Mouse (Mus musculus) gastrocnemius, adult 2 months (tissue): ENCODE data around the gene Gpc1. TPM values are rescaled to one million over a fixed set of nuclear protein-coding genes. Genes with fewer than 3 reads are reported as not detected.

Experiments used
- DNase-seq: peaks from one replicate; pipeline ENCODE4 v3.0.0; 2022
- H3K27ac ChIP-seq: fragments of 200-600 bp; 2 replicates; pipeline ENCODE4 v1.8.1; 2022; ENCODE audit warnings: mild to moderate bottlenecking
- H3K4me3 ChIP-seq: fragments of 200-600 bp; 2 replicates; pipeline ENCODE4 v1.8.1; 2022; ENCODE audit warnings: mild to moderate bottlenecking, moderate library complexity
- CTCF ChIP-seq: fragments of 200-600 bp; IDR thresholded peaks from 2 replicates; pipeline ENCODE4 v1.8.1; 2022; ENCODE audit warnings: antibody characterized with exemption, mild to moderate bottlenecking, moderate library complexity
- intact Hi-C: fragments of 180-260 bp; cut with DNase I; formaldehyde crosslinking; loops from one replicate; pipeline ENCODE4 v1.15.1; 2025
- total RNA-seq, 2 experiments: library from RNA; stranded (reverse); gene quantifications; 2 replicates each; pipeline ENCODE4 v1.2.3; 2021

Gene Gpc1
- total RNA-seq, 2 experiments from 2014 or later, result 214 to 256 TPM

DNA sequence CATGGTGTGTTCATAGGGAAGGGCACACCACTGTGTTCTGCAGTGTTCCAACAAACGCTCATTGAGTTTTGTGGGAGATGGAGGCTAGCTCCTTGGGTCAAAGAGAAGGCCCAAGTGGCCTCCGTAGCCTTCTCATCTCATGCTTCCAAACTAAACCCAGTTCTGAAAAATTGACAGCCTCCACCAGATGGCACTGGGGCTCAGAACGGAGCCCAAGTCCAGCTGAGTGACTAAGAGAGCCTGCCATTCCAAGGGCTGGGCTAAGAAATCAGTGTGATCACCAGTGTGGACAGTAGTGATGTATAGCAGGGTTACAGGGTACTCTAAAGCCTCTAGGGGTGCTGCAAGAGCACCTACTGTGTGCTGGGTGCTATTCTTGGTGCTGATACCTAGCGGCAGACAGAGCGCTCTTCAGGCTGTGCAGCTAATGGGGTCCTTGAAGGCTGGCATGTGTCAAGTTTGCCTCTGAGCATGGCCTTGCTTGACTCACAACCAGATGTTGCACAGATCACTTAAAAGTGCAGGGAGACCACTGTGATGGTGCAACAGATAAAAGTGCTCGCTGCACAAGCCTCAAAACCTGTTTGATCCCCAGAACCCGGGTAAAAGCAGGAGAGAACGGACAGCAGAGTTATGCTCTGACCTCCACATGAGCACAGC is 8.9 kb downstream of the Gpc1 start:
- DNase-seq, result peak; percentile 38
- intact Hi-C loops, result loop anchor here (5.0 kb wide), 1 partner anchor 52 kb away; no protein-coding TSS in a partner anchor
- peak; percentile 51 for TF ChIP-seq CTCF
- H3K27ac ChIP-seq, result peak overlapping the region; percentile 99
- H3K4me3 ChIP-seq, result no peak overlapping the region

DNA sequence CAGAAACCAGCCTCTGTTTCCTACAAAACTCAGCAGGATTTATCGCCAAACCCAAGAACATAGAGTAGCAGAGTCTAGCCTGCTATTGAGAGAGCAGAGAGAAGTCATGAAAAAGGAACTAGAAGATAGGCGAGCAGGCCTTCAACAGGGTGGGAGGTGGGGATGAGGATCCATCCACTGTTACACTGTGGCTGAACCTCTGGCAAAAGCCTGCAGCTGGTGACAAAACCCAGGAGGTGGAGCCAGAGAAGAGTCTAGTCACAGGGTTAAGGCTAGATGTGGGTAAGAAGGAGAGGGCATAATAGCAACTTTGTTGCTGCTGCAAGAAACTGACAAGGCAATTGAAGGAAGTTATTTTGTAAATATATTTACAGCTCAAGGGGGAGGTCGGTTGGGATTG is 10.0 kb downstream of the Gpc1 start:
- no peak overlapping the region for H3K4me3 ChIP-seq
- no peak overlapping the region; the same call in 1 of the 2 replicates for H3K27ac ChIP-seq
- intact Hi-C loops, result loop anchor here (5.0 kb wide), 1 partner anchor 51 kb away; no protein-coding TSS in a partner anchor
- no peak for DNase-seq
- TF ChIP-seq CTCF, result no peak

GRCm38 (mm10) chr1:92845889-92846288 is 14.4 kb downstream of the Gpc1 start:
- Histone ChIP-seq H3K4me3 (no peak overlapping the region), H3K27ac (peak overlapping the region; percentile 25)
- no peak for TF ChIP-seq CTCF
- no peak for DNase-seq
- intact Hi-C loops, result no loop called here

- TF ChIP-seq CTCF, result no peak
- no peak for DNase-seq
- intact Hi-C loops, result no loop called here
- Histone ChIP-seq H3K27ac (no peak overlapping the region), H3K4me3 (no peak overlapping the region)
Observed at GRCm38 (mm10) chr1:92847873-92848839, 16.7 kb downstream of the Gpc1 start.

DNA sequence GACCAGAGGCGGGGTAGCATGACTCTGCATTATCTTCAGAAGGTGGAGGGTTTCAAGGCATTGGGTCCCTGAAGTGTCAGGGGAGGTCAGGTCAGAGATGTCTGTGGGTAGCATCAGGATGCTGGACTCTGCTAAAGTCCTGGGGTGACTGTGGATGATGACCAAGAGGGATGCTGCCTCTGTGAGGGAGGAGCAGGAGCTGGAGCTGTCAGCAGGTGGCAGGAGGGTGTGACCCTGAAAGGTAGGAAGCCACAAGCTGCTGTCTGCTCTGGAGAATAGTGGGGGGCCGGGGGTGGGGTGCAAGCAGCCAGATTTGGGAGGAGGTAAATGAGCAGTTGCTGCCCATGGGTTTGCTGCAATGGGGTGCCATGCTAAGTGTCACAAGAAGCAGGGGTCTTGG is 18.0 kb downstream of the Gpc1 start:
- no peak for TF ChIP-seq CTCF
- intact Hi-C loops, result no loop called here
- no peak for DNase-seq
- H3K4me3 ChIP-seq, result 0 out of 2 replicates have a peak overlapping the region, but pooled peaks have one; percentile 3
- peak overlapping the region; percentile 12; the same call in 1 of the 2 replicates for H3K27ac ChIP-seq

- peak; percentile 45 for DNase-seq
- intact Hi-C loops, result no loop called here
Observed at GRCm38 (mm10) chr1:92849938-92850574, 18.6 kb downstream of the Gpc1 start.

GRCm38 (mm10) chr1:92852450-92852849 is 21.0 kb downstream of the Gpc1 start:
- intact Hi-C loops, result no loop called here
- H3K4me3 ChIP-seq, result no peak overlapping the region
- TF ChIP-seq CTCF, result no peak
- peak overlapping the region; percentile 5; the same call in 1 of the 2 replicates for H3K27ac ChIP-seq
- no peak for DNase-seq

More at GRCm38 (mm10) chr1:92849938-92850574, 18.6 kb downstream of the Gpc1 start:
- Histone ChIP-seq H3K27ac (peak overlapping the region; percentile 16; the same call in 1 of the 2 replicates), H3K4me3 (0 out of 2 replicates have a peak overlapping the region, but pooled peaks have one; percentile 3)
- TF ChIP-seq CTCF, result no peak

DNA sequence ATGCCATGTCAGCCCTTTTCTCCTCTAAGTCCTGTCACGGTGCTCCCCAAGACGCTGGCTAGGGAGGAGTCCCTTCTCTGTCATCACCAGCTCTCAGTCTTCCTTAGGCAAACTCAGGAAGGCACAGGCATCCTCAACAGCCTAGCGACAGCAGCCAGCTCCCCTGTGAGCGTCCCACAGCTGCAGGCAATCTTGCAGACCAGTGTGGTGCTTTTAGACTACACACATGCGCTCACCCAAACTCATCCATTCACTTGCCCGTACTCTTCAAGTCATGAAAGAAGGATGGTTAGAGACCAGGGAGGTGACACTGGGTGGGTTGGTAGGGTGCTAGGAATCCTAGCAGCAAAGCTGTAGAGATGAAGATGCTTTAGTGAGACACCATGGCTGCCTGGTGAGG is 30.1 kb downstream of the Gpc1 start:
- intact Hi-C loops, result no loop called here
- no peak for TF ChIP-seq CTCF
- DNase-seq, result no peak
- H3K27ac ChIP-seq, result peak overlapping the region; percentile 69; the same call in 1 of the 2 replicates
- H3K4me3 ChIP-seq, result no peak overlapping the region

DNA sequence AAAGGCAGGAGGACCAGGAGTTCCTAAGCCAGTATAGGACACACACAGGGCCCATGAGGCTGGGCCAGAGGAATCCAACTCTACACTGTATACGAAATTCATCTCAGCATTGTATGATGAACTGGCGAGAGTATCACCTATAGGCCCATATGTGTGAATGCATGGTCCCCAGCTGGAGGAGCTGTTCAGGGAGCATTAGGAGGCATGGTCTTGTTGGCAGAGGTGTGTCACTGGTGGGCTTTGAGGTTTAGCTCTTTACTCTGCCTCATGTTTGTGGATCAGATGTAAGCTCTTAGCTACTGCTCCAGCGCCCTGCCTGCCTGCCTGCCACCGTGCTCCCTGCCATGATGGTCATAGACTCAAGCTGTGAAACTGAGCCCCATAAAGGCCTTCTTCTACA is 31.8 kb downstream of the Gpc1 start:
- DNase-seq, result no peak
- no peak for TF ChIP-seq CTCF
- Histone ChIP-seq H3K4me3 (no peak overlapping the region), H3K27ac (no peak overlapping the region)
- intact Hi-C loops, result no loop called here

GRCm38 (mm10) chr1:92866170-92866569 is 34.7 kb downstream of the Gpc1 start:
- Histone ChIP-seq H3K27ac (no peak overlapping the region), H3K4me3 (no peak overlapping the region)
- no peak for TF ChIP-seq CTCF
- DNase-seq, result no peak
- intact Hi-C loops, result no loop called here

DNA sequence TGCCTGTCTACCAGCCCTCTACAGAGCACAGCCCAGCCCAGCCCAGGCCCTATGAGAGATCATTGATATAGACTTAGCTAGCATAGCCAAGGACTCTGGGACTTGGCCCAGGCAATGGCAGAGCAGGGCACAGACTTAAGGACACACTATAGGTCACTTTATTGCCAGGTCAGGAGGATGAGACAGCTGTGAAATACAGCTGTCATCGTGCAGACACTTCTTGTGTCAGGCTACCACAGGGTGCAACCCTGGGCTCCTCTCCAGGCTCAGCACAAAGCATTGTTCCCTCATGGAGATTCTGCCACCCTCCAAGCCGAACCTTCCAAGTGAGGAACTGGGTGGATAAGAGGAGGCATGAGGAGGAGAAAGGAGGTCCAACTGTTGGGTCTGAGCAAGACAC is 38.5 kb downstream of the Gpc1 start:
- DNase-seq, result no peak
- intact Hi-C loops, result no loop called here
- no peak for TF ChIP-seq CTCF
- Histone ChIP-seq H3K27ac (no peak overlapping the region), H3K4me3 (no peak overlapping the region)

- no peak overlapping the region for H3K27ac ChIP-seq
- intact Hi-C loops, result no loop called here
Observed at GRCm38 (mm10) chr1:92872666-92873065, 41.2 kb downstream of the Gpc1 start.

GRCm38 (mm10) chr1:92874011-92874410 is 42.6 kb downstream of the Gpc1 start:
- no peak for DNase-seq
- no peak overlapping the region for H3K4me3 ChIP-seq
- no peak overlapping the region for H3K27ac ChIP-seq
- intact Hi-C loops, result no loop called here
- no peak for TF ChIP-seq CTCF

More at GRCm38 (mm10) chr1:92872666-92873065, 41.2 kb downstream of the Gpc1 start:
- TF ChIP-seq CTCF, result no peak
- DNase-seq, result no peak
- no peak overlapping the region for H3K4me3 ChIP-seq
